Mouse (Mus musculus): Measurements from ENCODE around the gene Tlcd2. TPM values are rescaled to one million over a fixed set of nuclear protein-coding genes. Genes with fewer than 3 reads are reported as not detected.

The Tlcd2 gene
- polyA plus RNA-seq, 1 experiment from 2014 or later = 4.5 TPM

- Histone ChIP-seq H3K4me3 (replicated peaks; ENCODE audit: low read length) (no peak overlapping the region), H3K36me3 (replicated peaks; ENCODE audit: control insufficient read depth, insufficient read depth) (peaks cover 9% of the 10 kb centered on the region), H3K9me3 (ENCODE audit: control insufficient read depth, low read length) (no peaks in the 10 kb centered on the region), H3K27me3 (ENCODE audit: control insufficient read depth, insufficient read depth, low read length) (no peaks in the 10 kb centered on the region), H3K4me2 (replicated peaks) (no peak overlapping the region), H3K4me1 (replicated peaks; ENCODE audit: control insufficient read depth, insufficient read depth, low read length) (no peaks in the 10 kb centered on the region), H3K9ac (no peak overlapping the region), H3K27ac (no peak overlapping the region)
- DNase-seq (ENCODE audit: low spot score) = no peak
- no peak for ATAC-seq (ENCODE audit: low FRiP score)
- 88% methylated on average over 3 of the region's 3 CpGs for WGBS
Measured at GRCm38 (mm10) chr11:75470675-75471074, 9.2 kb downstream of the Tlcd2 start.

- H3K27me3 ChIP-seq (ENCODE audit: control insufficient read depth, insufficient read depth, low read length) = no peaks in the 10 kb centered on the region
- no peak for ATAC-seq (ENCODE audit: low FRiP score)
- H3K36me3 ChIP-seq (replicated peaks; ENCODE audit: control insufficient read depth, insufficient read depth) = no peaks in the 10 kb centered on the region
- H3K27ac ChIP-seq = no peak overlapping the region
- no peak overlapping the region for H3K4me2 ChIP-seq (replicated peaks)
- no peak overlapping the region for H3K9ac ChIP-seq
- no peaks in the 10 kb centered on the region for H3K9me3 ChIP-seq (ENCODE audit: control insufficient read depth, low read length)
- WGBS = 85% methylated on average over 11 of the region's 11 CpGs
- H3K4me1 ChIP-seq (replicated peaks; ENCODE audit: control insufficient read depth, insufficient read depth, low read length) = no peaks in the 10 kb centered on the region
- no peak overlapping the region for H3K4me3 ChIP-seq (replicated peaks; ENCODE audit: low read length)
- no peak for DNase-seq (ENCODE audit: low spot score)
Measured at GRCm38 (mm10) chr11:75472469-75473081, 11.1 kb downstream of the Tlcd2 start.

GRCm38 (mm10) chr11:75473376-75473775, 11.9 kb downstream of the Tlcd2 start:
- no peak for ATAC-seq (ENCODE audit: low FRiP score)
- 68% methylated on average over 7 of the region's 7 CpGs for WGBS

GRCm38 (mm10) chr11:75486192-75486591, 24.7 kb downstream of the Tlcd2 start:
- Histone ChIP-seq H3K9ac (no peak overlapping the region), H3K9me3 (ENCODE audit: control insufficient read depth, low read length) (no peaks in the 10 kb centered on the region), H3K4me2 (replicated peaks) (peak overlapping the region; percentile 53), H3K4me3 (replicated peaks; ENCODE audit: low read length) (peak overlapping the region; percentile 100), H3K36me3 (replicated peaks; ENCODE audit: control insufficient read depth, insufficient read depth) (peaks cover 31% of the 10 kb centered on the region), H3K27me3 (ENCODE audit: control insufficient read depth, insufficient read depth, low read length) (no peaks in the 10 kb centered on the region), H3K4me1 (replicated peaks; ENCODE audit: control insufficient read depth, insufficient read depth, low read length) (peaks cover 14% of the 10 kb centered on the region), H3K27ac (peak overlapping the region; percentile 60; the same call in 1 of the 2 replicates)
- 16% methylated on average over 3 of the region's 3 CpGs for WGBS
- DNase-seq (ENCODE audit: low spot score) (no peak), ATAC-seq (ENCODE audit: low FRiP score) (peak; percentile 38)

More at GRCm38 (mm10) chr11:75473376-75473775, 11.9 kb downstream of the Tlcd2 start:
- Histone ChIP-seq H3K9ac (no peak overlapping the region), H3K27me3 (ENCODE audit: control insufficient read depth, insufficient read depth, low read length) (no peaks in the 10 kb centered on the region), H3K27ac (no peak overlapping the region), H3K36me3 (replicated peaks; ENCODE audit: control insufficient read depth, insufficient read depth) (no peaks in the 10 kb centered on the region), H3K4me1 (replicated peaks; ENCODE audit: control insufficient read depth, insufficient read depth, low read length) (no peaks in the 10 kb centered on the region), H3K4me2 (replicated peaks) (no peak overlapping the region), H3K4me3 (replicated peaks; ENCODE audit: low read length) (no peak overlapping the region), H3K9me3 (ENCODE audit: control insufficient read depth, low read length) (no peaks in the 10 kb centered on the region)
- DNase-seq (ENCODE audit: low spot score) = no peak

GRCm38 (mm10) chr11:75486601-75487285, 25.2 kb downstream of the Tlcd2 start, which contains the start of gene Prpf8:
Prpf8 (plus strand) TSS chr11:75486816.
- Histone ChIP-seq H3K4me2 (replicated peaks) (peak within 1 kb of the TSS; percentile 99), H3K27ac (peak within 1 kb of the TSS; percentile 81), H3K36me3 (replicated peaks; ENCODE audit: control insufficient read depth, insufficient read depth) (peaks cover 36% of the 10 kb centered on the region), H3K4me1 (replicated peaks; ENCODE audit: control insufficient read depth, insufficient read depth, low read length) (peaks cover 14% of the 10 kb centered on the region), H3K27me3 (ENCODE audit: control insufficient read depth, insufficient read depth, low read length) (no peaks in the 10 kb centered on the region), H3K4me3 (replicated peaks; ENCODE audit: low read length) (peak within 1 kb of the TSS; percentile 100), H3K9me3 (ENCODE audit: control insufficient read depth, low read length) (no peaks in the 10 kb centered on the region), H3K9ac (peak within 1 kb of the TSS; percentile 99)
- DNase-seq (ENCODE audit: low spot score) (peak; percentile 99), ATAC-seq (ENCODE audit: low FRiP score) (peak; percentile 100)
- WGBS = under 1% methylated on average over 52 of the region's 52 CpGs

- DNase-seq (ENCODE audit: low spot score) = no peak
- peak overlapping the region; percentile 100 for H3K4me3 ChIP-seq (replicated peaks; ENCODE audit: low read length)
- H3K27ac ChIP-seq = no peak overlapping the region
- no peaks in the 10 kb centered on the region for H3K27me3 ChIP-seq (ENCODE audit: control insufficient read depth, insufficient read depth, low read length)
- H3K9ac ChIP-seq = peak overlapping the region; percentile 99
- no peak for ATAC-seq (ENCODE audit: low FRiP score)
- no peaks in the 10 kb centered on the region for H3K9me3 ChIP-seq (ENCODE audit: control insufficient read depth, low read length)
- peaks cover 44% of the 10 kb centered on the region for H3K36me3 ChIP-seq (replicated peaks; ENCODE audit: control insufficient read depth, insufficient read depth)
- peak overlapping the region; percentile 99 for H3K4me2 ChIP-seq (replicated peaks)
- WGBS = 47% methylated on average over 6 of the region's 6 CpGs
- peaks cover 14% of the 10 kb centered on the region for H3K4me1 ChIP-seq (replicated peaks; ENCODE audit: control insufficient read depth, insufficient read depth, low read length)
Measured at GRCm38 (mm10) chr11:75487496-75487895, 26.0 kb downstream of the Tlcd2 start.

- no peak overlapping the region for H3K27ac ChIP-seq
- ATAC-seq (ENCODE audit: low FRiP score) (no peak), DNase-seq (ENCODE audit: low spot score) (no peak)
- H3K9ac ChIP-seq = no peak overlapping the region
- H3K36me3 ChIP-seq (replicated peaks; ENCODE audit: control insufficient read depth, insufficient read depth) = peaks cover 100% of the 10 kb centered on the region
- H3K27me3 ChIP-seq (ENCODE audit: control insufficient read depth, insufficient read depth, low read length) = no peaks in the 10 kb centered on the region
- no peaks in the 10 kb centered on the region for H3K4me1 ChIP-seq (replicated peaks; ENCODE audit: control insufficient read depth, insufficient read depth, low read length)
- H3K9me3 ChIP-seq (ENCODE audit: control insufficient read depth, low read length) = no peaks in the 10 kb centered on the region
- H3K4me2 ChIP-seq (replicated peaks) = no peak overlapping the region
- H3K4me3 ChIP-seq (replicated peaks; ENCODE audit: low read length) = no peak overlapping the region
- 97% methylated on average over 10 of the region's 10 CpGs for WGBS
Measured at GRCm38 (mm10) chr11:75494296-75495049, 33.0 kb downstream of the Tlcd2 start.

GRCm38 (mm10) chr11:75498126-75498525, 36.6 kb downstream of the Tlcd2 start:
- H3K27ac ChIP-seq = no peak overlapping the region
- H3K9ac ChIP-seq = no peak overlapping the region
- H3K4me2 ChIP-seq (replicated peaks) = no peak overlapping the region
- ATAC-seq (ENCODE audit: low FRiP score) (no peak), DNase-seq (ENCODE audit: low spot score) (no peak)
- H3K4me1 ChIP-seq (replicated peaks; ENCODE audit: control insufficient read depth, insufficient read depth, low read length) = no peaks in the 10 kb centered on the region
- H3K9me3 ChIP-seq (ENCODE audit: control insufficient read depth, low read length) = no peaks in the 10 kb centered on the region
- 93% methylated on average over 1 of the region's 1 CpGs for WGBS
- H3K27me3 ChIP-seq (ENCODE audit: control insufficient read depth, insufficient read depth, low read length) = no peaks in the 10 kb centered on the region
- H3K4me3 ChIP-seq (replicated peaks; ENCODE audit: low read length) = no peak overlapping the region
- H3K36me3 ChIP-seq (replicated peaks; ENCODE audit: control insufficient read depth, insufficient read depth) = peaks cover 100% of the 10 kb centered on the region

- DNase-seq (ENCODE audit: low spot score) (no peak), ATAC-seq (ENCODE audit: low FRiP score) (no peak)
- H3K27ac ChIP-seq = no peak overlapping the region
- no peak overlapping the region for H3K9ac ChIP-seq
- no peaks in the 10 kb centered on the region for H3K27me3 ChIP-seq (ENCODE audit: control insufficient read depth, insufficient read depth, low read length)
- no peaks in the 10 kb centered on the region for H3K9me3 ChIP-seq (ENCODE audit: control insufficient read depth, low read length)
- H3K4me1 ChIP-seq (replicated peaks; ENCODE audit: control insufficient read depth, insufficient read depth, low read length) = peaks cover 7% of the 10 kb centered on the region
- H3K36me3 ChIP-seq (replicated peaks; ENCODE audit: control insufficient read depth, insufficient read depth) = peaks cover 69% of the 10 kb centered on the region
- H3K4me2 ChIP-seq (replicated peaks) = no peak overlapping the region
- WGBS = 98% methylated on average over 4 of the region's 4 CpGs
- no peak overlapping the region for H3K4me3 ChIP-seq (replicated peaks; ENCODE audit: low read length)
Measured at GRCm38 (mm10) chr11:75508162-75508561, 46.6 kb downstream of the Tlcd2 start.

Data from hindbrain, embryonic 14.5 days (tissue).